Mouse (Mus musculus) c-Kit-positive CD71-positive TER-119-negative erythroid progenitor cells, embryonic 14.5 days (primary cell): ENCODE data around the gene Rybp.

ENCODE experiments used
- DNase-seq: peaks from one replicate; pipeline ENCODE4 v3.0.0-alpha.2; 2013; ENCODE audit warnings: low read depth

Gene Rybp

DNA sequence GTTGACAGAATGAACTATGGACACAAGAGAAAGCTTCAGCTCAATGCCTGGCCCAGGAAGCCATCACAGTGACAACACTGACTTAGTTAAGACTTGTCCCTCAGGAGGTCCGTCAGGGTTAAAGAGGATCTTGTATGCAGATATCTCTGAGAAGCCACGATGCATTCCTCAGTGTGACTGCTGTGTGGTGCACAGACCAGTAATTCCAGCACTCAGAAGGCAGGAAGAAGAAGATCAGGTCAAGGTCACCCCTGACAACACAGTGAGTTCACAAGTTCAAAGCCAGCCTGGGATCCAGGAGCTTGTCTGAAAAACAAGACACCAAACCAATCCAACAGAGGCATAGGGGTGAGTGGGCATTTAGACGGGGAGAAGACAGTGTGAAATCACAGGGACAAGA, 67.3 kb downstream of the Rybp start:
- DNase-seq: no peak

DNA sequence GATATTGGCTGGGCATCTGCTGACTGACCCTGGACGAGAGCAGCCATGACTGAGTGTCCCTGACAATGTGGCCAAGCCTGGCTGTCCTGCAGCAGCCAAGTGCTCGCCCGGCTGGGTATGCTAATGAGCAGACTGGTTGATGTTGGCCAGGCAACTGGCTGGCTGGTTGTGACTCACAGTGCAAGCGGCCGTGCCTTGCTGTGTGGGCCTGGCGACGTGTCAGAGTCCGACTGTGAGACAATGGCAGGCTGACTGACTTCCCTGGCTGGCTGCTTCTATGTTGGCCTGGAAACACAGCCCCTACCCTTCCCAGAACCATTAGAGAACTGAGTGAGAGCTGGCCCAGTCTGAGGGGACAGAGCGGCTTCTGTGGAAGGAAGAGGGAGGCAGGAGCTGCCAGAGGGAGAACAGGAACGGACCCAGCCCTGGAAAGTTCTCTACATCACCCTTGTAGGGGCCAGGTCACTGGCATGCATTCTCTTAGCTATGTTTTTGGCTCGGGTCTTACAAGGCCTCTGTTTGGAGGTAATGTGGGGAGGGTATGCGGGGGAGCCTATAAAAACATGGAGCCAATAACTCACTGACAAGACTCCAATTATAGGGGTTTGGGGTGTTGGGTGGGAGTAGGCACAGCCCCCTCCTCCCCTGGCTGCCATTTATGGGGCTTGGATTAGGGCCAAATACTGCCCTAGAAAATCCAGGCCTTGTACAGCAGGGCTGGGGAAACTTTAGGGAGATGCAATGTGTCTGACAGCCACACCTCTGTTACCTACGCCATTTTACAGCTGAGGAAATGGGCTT, 68.5 kb downstream of the Rybp start:
- no peak for DNase-seq

DNA sequence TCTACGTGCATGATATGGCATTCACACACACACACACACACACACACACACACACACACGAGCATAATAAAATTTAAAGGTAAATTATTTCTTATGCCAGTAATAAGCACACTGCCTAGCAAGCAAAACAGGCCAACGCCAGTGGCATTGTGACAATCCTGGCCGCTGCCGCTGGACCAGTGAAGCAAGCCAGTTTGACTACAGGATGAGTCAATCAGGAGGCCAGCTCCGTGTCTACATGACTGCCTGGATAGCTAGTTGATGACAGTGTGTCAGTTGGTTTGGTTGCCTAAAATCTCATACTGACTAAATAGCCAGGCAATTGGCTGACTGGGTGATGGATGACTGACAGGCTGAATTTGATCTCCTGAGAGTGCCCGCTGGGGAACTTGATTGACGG, 69.8 kb downstream of the Rybp start:
- no peak for DNase-seq

DNA sequence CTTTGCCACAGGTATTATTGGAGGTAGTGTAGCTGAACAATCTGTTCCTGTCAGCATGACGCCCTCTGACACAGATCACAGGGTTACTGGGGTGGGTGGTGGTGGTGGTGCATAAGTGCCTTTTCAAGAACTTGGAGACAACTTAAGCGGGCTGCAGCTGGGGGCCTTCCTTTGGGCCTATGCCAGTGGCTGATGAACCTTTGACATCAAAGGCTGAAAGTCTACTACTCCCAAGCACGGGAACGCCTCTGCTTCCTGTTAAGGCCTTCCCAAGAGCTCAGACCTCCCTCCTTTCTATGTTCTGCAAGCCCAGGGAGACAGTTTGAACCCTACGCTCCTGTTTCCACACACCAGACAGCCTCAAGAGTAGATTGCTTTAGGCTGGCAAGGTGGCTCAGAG, 70.3 kb downstream of the Rybp start:
- no peak for DNase-seq

DNA sequence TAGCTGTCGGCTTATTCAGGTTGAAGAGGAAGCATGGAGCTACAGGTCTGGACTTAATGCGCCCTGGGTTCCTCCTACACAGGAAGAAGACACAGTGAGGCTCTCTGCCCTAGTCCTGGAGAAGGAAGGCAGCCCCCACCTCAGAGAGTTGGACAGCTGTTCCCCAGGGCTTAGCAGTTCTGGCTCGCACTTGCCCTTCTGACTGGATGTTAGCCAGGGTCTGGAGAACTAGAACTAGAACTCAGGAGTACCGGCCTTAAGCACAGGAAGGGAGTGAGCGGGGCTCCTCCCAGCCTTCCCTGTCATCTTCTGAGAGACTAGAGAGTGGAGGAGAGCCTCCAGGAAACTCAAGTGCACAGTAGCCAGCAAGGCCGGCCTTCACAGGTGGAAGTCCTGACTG, 71.5 kb downstream of the Rybp start:
- no peak for DNase-seq

DNA sequence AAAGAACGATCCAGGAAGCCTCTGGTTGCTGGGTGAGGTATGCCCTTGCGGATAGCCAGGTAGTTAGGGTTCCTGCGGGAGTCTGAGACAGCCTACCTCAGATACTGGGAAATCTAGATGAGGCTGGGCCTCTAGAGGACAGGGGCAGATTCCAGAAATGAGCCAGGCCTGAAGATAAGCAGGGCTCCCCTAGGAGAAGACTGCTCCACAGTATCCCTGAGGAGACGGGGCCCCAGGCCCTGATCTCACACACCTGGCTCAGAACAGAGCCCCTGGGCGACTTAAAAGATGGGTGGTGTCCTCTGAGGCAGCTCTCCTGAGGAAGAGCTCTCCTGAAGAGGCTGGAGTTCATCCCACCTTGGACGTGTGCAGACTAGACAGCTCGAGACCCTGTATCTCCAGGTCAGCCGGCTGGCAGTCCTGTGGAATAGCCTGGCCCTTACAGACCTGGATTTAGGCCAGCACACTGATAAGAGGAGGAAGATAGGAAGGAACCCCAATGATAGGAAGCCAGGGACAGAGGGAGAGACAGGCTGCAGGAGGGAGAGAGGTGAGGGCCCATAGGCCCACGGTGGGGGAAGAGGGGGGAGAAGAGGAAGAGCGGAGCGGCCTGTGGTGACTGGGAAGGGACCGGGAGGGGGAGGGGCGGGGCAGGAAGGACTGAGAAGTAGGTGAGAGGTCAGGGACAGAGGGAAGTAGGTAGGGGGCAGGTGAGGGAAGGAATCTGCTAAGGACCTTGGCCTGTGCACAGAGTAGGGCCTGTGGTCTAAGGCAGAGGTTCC, 73.0 kb downstream of the Rybp start:
- DNase-seq: no peak

DNA sequence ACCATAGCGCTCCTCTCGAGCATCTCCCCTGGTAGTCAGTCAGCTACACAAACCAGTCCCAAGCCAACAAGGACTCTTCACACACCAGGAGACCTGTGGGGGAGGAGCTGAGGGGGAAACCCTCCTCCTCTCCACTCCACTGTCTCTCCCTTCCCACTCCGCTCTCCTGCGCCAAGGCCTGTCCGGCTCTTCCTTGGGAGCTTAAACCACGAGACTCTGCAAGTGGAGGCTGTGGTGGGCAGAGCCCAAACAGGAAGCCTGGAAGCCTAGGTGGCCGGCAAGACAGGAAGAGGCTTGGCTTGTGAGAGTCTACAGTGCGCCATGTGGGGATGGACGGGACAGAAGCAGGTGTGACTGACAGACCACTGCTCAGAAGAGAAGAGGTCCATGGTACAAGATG, 73.7 kb downstream of the Rybp start:
- DNase-seq: no peak

DNA sequence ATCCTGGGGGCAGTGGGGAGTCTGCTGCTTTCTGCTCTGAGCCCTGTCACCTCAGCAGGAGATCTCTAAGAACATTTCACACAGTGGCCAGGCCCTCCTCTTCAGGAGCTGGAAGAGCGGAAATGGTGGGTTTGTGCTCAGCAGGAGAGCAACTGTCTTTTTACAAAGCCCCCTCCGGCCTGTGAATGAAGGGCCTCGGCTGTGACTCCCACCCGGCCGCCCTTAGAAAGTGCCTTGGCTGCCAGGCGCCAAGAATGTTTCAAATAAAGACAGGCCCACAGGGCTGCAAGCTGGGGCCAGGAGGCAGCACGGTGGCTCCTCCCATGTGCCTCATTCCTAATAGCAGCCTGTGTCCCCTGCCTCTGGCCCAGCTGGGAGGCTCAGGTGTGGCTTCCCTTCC, 74.5 kb downstream of the Rybp start:
- no peak for DNase-seq

DNA sequence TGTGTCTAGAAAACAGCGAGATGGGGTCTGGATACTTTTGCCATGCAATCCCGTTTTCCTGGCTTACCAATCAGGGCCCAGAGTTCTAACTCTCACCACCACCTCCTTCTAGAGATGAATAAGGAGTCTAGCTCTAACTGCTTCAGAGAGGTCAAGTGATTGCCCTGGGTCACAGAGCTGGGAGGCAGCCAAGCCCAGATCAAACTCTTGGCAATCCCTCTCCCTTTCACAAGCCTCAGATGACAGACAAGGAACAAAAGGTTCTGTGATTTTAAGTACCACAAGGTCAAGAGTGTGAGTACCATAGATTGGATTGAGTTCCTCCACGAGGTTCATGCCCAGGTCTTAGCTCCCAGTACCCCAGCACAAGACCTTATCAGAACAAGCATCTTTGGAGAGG, 75.6 kb downstream of the Rybp start:
- DNase-seq: no peak

DNA sequence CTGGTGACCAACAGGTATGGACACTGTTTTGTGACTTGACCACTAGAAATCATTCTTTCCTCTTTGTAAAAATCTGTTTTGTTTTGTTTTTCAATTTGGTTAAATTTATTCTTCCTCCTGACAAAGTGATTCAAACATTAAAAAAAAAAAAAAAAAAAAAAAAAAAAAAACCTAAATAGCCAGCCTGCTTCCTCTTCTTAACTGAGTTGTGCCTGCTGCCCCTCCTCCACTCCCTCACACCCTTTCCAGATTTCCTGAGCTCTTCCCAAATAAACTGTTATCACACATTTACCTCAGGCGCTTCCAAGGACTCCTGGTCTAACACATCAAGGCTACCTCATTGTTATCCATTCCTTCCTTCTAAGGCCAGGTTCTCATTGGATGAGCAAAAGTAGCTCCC, 76.8 kb downstream of the Rybp start:
- DNase-seq: no peak

DNA sequence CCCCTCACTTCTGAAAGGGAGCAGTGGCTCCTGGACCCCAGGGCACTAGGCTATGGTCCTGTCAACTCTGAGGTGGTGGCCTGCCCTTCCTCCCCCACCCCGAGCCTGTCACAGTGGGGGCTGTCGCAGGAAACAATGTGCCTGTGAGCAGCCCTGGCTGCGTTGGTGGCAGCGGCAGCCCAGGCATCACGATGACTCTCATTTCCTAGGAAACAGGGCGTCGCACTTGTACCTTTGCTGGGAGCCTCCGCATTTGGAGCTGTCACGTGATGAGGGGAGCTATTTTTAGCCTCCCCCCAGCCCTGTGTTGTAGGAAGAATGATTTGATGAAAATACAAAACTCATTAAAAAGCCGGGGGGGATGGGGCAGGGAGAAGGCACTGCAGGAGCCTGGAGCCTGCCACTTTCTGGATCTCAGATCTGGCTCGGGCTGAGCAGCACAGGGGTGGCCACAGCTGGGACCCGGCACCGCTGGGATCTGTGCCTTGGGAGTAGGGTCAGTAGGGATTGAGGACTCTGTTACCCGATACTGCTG, 80.5 kb downstream of the Rybp start:
- DNase-seq: no peak

DNA sequence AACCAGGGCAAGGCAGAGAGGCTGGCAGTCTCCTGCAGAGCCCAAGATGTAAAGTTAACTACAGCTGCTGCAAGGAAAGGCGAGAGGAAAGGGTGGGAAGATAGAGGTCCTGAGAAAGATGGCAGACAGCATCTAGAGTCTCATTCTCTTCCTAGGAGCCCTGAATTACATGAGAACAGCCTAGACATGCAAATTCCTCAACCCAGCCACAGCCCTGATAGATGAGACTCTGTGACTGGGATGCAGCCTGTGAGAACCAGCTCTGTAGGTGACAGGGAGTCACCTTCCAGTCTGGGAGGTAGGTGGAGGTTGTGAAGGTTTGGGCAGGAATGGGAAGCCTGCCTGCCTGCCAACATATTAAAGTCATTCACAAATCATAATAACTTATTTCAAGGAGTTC, 81.0 kb downstream of the Rybp start:
- no peak for DNase-seq

DNA sequence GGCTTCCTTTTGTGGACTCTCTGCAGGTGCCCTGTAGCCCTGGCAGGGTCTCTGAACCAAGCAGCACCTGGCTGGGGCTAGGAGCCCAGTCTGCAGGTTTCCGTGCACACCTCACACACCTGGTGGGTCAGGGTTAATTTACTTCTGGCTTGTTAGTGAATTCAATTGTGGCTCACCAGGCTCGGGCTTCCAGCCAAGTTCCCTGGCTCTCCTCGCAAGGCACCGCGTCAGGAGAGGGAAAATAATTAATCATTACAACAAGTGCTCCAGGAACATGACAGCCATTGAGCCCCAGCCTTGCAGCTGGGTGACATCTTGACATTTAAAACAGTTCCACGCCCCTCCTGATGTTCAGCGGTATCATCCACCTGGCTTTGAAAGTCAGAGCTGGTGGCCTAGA, 82.8 kb downstream of the Rybp start:
- DNase-seq: no peak

DNA sequence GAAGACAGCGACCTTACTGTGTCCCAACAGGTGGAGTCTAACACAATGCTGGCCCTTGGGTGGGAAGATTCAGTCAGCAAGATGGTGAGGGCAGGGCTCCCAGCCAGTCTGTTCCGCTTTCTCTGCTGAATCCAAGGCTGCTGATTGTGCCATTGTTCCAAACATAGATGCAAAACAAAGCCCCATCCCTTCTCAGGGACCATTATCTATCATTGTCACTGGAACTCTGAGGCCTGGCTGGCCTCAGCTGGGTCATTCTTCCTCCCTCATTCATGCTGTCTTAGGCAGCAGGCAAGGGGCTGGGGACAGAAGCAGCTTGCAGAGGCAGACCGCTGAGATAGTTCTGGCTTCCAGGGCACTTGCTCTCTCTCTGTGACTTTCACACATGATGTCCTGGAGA, 83.8 kb downstream of the Rybp start:
- no peak for DNase-seq

DNA sequence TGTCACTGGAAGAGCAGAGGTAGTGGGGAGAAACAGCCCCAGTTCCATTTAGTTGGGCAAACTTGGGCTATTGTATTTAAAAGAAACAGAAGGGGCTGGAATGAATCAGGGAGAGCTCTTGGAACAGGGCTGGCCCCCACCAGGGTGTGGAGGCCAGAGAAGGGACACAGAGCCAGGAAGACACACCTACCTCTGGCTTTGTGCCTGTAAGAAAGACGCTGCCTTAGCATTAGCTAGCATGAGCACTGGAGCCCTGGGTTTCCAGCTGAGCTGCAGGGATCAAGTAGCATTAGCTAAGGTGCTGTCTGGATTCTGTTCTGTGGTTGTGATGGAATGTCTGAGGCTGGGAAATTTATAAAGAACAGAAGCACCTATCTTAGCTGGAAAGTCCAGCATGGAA, 85.2 kb downstream of the Rybp start:
- DNase-seq: no peak

DNA sequence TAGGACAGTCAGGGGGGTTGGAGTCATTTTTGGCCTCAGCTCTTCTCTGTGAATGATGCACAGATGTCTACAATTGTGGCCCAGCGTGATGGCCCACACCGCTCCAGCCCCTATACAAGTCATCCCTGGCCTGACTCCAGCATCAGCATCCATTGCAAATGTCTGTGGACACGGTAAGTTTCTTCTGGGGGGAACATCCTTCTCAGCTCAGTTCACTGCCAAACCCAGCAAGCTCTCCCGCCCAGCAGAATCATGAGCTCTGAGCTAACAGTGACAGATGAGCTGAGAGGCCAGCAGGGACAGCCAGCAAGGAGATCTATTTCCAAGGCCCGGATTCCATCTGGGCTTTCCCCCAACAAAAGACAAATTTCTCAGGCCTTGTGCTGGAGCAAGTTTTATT, 90.2 kb downstream of the Rybp start:
- no peak for DNase-seq

DNA sequence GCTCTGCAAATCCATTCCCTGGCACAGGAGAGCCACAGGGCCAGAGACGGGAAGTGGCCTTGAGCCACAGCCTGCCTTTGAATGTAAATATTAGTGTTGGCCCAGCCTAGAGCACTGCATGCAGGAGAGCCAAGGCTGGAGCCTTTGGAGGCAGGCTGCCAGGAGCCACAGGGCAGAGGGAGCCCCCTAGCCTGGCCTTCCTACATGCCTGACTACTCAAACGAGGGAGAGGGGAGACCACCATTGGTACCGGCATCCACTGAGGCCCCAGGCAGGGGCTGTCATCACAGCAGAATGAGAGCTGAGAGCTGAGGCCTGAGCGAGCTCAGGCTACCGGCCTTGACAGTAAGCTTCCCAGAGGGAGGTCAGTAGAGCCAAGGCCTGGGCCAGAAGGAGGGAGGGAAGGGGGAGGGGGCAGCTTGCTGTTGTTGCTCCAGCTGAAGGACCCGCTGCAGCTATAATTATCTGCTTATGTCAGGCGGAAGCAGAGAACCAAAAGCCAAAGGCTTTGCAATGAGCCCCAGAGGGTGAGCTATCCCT, 91.3 kb downstream of the Rybp start:
- DNase-seq: no peak

DNA sequence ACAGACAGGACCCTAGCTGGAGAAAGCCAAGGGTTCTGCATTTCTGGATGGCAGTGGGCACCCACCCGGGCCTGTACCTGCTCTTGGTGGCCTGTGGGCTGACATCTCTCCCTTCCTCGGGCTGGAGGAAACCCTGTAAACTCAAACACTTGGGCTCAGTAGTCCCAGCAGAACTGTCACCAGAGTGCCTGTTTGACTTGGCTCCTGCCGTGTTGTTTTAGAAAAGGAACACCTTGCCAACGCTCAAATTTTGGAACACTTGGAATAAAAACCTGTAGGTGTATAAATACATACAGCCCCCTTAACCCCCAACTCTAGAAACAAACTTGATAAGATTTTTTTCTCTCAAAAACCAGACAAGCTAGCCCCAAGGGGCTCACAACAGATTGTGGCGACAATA, 92.2 kb downstream of the Rybp start:
- no peak for DNase-seq

DNA sequence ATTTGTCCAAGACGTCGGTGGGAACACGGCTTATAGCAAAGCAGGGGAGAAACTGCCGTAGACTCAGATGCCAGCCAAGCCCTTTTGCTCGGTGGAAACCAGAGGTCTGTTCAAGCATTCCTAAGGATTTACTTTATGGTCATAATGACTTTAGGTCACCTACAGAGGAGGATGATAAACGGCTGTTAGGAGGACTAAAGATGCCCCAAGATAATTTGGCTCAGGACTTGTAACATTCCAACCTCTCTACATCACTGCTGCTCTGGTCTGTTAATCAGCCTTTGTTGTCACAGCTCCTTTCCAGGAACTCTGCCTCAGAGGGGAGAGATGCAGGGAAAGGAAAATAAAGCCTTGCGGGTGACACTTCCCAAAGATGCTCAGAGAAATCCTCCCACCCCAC, 93.5 kb downstream of the Rybp start:
- DNase-seq: no peak

DNA sequence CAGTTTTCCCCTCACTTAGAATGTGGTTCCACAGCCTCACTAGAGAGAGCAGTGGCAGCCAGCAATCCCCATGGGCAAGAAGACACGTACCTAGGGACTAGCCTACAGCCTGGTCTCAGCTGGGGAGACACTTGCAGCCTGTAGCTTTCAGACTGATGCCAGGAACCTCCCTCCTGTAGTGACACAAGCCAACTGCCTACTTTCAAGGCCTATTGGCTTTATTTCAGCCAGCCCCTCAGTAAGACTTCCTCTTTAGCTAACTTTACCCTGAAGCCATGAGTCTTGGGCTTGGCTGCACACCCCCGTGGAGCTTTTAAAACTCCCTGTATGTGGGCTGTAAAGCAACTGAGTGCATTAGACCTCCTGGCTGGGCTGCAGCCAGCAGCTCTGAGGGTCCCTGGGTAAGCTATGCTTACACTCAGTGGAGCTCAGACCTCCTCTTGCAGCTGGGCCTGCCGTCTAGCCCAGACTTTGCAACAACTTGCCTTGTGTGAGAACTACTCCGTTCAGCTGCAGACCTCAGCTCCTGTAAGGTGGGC, 94.5 kb downstream of the Rybp start:
- DNase-seq: no peak

DNA sequence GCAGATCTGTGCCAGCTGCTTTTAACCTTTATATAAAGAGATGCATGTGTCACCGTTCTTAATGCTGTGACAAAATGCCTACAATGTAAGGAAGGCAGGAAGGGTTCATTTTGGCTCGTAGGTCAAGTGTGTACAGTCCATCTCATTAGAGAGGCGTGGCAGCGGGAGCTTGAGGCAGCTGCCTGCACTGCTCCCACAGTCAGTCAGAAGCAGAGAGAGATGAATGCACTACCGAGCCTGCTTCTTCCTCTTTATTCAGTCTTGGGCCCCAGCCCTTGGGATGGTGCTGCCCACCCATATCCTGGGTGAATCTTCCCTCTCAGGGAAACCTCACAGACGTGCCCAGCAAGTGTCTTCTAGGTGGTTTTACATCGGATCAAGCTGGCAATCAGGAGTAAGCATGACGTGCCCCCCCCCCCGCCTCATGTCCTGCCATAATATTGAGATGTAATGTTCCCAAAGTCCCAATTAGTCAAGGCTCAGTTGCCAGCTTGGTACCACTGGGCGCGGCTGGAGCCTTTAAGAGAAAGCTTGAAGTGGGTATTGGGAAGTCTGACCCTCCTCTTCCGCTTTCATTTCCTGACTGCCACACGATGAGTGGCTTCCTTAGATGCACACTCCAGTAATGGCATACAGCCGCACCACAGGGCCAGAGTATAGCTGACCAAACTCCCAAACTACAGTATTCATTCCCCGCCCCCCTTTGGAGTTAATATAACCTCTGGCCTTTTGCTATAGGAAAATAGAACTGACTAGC, 96.3 kb downstream of the Rybp start:
- no peak for DNase-seq

DNA sequence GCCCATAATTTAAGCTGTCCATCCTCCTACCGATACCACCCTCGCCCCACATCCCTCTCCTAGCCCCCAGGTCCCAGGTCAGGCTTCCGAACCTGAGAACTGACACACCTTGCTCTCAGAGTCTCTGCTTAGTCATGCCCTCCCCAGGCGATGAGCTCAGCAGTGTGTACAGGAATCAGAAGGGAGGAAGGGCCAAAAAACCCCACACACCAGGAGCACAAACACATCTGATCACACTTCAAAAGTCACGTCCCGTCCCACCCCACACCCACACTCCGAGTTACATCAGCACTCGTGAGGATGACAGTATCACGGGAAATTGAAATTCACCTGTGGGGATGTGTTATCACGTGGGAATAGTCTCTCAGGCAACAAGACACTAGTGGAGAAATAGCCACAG, 97.0 kb downstream of the Rybp start:
- no peak for DNase-seq
